Mouse (Mus musculus): ENCODE data around the gene Notch1. TPM values are rescaled to one million over a fixed set of nuclear protein-coding genes. Genes with fewer than 3 reads are reported as not detected.
A peak's percentile ranks its signal among the peaks of the same experiment; 100 is the strongest.

Notch1 gene
- total RNA-seq, 4 experiments from 2014 or later = 23.7 to 32.6 (median 28.4) TPM

DNA sequence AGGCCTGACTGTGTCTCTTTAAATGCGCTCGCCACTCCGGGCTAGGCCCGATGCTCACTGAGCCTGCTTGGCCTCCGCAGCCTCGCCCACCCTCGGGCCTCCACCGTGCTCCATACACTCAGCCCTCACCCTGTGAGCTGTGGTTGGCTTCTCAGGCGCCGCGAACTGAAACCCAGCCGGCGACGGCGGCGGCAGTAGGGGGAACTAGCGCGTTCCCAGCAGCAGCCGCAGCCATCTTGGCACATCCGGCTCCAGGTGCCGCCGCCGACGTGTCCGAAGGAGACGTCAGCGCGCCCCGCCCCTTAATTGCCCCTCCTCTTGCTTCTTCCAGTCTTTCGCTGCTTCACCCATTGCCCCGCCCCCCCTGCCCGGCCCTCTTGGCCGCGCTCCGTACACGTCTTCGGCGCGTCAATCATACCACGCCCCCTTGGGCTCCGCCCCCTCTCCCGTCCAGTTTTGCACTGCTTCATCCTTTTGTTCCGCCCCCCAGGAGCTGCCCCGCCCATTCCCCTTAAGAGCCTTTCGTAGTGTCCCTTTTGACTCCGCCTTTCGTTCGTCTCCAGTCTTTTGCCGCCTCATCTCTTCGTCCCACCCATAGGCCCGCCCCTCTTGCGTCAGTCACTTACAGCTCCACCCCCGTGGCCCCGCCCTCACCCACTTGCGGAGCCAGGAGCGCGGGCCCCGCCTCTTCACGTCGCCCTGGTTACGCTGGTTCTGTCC, 71.4 kb downstream of the Notch1 start, which contains the start of gene Sec16a:
Gene Sec16a, minus strand, starts transcription at position 271 of the 720 bp plus-strand sequence.
- DNase-seq = peak; percentile 99

DNA sequence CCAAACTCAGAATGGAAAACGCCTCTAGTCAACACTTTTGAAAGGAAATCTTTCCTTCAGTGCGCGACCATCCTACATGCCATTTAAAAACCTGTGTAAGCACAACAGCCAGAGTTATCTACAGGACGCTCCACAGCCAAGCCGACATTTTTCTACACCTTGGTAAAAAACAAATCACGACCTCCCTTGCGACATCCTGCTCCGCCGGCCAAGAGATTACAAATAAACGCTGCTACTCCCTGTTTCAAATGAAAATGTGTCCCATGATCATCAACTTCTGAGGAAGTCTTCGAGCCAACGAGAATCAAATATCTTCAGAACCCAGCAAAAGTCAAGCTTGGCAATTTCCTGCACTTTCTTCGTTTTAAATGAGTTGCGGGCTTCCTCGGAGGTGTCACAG, 72.1 kb downstream of the Notch1 start:
- no peak for DNase-seq

DNA sequence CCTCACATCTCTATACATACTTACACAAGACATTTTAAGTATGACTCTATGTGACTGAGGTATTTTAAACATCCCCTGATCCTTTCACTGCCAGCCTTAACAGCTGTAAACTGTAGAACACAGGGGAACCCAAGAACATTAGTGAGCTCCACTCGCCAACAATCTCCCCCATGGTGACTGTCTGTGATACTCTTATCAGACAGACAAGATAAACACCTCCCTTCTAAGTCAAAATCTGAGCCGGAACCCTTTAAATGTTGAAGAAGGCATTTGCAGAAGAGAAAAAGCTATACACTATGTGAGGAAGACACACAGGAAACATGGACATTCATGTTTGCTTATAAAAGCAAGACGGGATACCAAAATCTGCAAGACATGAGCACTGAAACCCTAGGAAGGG, 72.6 kb downstream of the Notch1 start:
- no peak for DNase-seq

DNA sequence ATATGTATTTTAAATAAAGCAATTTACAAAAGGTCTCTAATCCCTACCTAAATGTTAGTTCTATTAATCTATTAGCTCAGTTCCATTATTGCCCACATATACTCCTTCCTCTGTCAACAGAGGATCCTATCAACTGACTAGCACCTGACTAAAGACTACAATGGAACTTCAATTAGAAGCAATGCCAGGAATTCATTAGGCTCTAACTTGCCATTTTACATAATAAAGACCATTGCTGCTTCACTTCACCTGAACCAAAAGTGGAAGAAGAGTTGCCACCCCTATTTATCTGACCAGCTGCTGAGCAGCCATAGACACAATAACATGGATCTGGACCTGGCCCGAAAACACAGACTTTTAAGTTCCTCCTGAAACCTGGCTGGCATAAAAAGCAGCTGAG, 73.6 kb downstream of the Notch1 start:
- no peak for DNase-seq

DNA sequence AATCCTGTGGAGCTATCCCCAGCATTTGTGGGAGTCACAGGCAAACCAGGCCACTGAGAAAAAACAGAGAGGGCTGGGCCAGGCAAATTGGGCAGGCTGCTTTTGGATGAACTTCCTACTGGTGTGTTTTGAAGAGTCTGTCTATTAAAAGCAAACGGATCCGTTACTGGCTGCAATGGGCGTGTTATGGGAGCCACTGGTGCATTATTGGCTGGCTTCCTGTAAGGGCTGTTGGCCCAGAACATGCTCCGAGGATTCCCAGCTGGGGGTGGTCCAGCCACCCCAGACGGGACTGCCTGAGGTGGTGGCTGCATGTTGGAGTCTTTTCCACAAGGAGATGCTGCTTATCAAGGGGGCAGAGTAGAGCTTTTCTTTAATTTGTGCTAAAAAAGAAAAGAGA, 74.8 kb downstream of the Notch1 start:
- DNase-seq = no peak

DNA sequence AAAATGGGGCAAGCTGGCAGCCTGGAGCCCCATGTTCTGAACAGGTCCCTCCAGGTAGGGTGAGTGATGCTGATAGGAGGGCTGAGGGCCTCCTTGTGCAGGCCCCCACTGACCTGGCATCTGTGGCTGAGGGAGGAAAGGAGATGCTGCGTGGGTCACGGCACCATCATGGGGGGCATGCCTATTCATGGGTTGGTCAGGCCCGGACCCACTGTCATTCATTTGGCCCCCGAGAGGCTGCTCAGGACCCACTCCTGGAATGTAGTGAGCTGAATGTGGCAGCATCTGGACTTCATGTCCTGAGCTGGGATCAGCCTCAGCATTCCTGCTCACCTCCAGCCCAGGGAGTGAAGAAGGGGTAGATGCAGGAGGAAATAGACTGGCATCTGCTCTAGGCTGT, 75.2 kb downstream of the Notch1 start:
- no peak for DNase-seq

DNA sequence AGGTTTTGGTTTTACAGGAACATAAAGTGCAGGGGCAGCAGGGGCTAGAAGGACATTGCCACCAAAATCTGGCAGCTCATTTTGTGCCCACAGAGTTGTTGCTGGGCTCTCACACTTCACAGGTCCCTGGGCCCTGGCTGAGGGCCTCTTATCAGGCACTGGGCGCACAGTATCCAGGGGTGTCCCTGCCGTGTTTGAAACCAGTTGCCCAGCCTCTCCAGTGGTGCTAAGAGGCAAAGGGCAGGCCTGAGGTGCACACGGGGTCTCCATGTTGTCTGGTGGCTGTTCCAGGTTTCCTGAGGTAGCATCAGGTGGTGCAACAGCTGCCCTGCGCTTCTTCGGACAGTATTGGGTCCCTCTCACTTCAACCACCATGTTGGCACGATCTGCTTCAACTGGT, 76.8 kb downstream of the Notch1 start:
- DNase-seq = no peak

DNA sequence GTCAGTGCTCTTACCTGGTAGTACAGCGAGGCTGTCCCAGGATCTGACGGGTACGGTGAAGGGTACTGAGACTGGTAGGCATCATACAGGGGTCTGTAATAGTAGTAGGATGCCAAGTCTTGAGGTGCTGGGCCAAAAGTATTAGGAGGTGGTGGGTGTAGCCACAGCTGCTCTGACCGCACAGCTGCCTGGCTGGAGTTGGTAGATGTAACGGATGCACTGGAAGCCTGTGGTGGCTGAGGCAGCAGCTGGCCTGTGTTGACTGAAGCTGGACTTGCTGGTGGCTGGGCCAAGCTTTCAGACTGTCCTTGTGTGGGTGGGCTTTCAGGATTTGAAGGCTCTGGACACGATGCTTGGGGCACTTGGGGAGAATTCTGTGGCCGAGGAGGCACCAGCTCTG, 78.1 kb downstream of the Notch1 start:
- no peak for DNase-seq

DNA sequence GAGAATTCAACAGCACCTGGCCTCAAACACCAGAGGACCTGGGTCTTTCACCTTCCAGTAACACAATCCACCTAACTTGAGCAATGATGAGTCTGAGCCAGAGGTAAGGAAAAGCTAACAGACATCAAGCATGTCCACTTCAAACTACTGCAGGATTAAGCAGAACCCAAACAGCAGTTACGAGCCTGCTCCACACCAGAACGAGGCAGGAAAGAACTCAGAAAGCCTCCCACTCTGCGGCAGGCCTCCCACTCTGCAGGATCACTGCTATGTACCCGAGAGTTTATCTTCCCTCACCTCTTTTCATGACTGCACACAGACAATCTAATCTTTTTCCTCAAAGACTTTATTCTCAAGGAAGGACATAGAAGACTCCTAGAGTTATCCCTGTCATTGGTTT, 79.2 kb downstream of the Notch1 start:
- DNase-seq = no peak

DNA sequence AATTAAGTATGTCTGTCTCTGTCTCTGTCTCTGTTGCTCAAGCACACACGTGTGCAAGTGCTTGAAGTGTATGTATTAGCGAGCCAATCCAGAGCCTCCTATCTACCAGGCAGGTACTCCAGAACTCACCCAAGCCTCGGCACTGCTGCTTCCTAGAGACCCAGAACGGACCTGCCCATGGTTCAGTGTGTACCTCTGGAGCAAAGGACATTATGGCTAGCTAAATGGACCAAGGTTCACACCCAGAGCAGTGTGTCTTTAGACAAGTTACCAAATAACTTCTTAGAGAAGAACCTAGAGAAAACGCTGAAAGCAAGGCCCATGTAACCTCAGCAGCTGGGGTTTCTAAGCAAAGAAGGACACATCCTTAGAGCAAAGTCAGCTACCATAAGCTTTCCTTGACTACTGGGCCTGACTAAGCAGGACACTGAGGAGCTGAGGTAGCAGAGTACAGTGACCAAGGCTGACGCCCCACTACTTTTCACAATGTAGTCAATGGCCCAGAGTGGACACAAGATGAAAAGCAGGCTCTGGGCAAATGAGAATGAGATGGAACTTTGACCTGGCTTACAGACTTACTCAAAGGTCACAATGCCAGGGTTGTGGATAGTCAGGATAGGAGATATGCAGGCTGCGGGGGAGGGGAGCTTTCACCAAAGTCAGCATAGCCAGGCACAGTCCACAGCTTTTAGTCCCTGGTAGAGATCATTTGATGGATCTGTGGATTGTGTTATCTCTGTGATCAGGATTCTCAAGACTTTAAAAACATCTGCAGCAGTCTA, 81.5 kb downstream of the Notch1 start:
- no peak for DNase-seq

DNA sequence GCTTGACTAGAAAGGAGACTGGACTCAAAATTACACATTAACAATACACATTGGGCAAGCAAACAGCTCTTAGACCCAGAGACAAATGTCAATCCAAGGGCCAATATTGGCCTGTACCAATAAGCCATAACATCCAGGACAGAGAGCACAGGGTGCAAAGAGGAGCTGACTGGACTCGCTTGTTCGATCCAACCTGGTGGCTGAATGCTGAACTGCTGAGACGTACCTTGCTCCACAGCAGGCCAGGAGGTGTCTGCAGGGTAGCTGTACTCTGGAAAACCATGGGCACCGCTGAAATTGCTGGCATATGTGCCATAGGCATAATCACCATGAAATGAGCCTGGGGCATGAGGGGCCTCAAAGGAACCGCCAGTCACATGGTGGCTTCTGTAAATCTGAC, 86.6 kb downstream of the Notch1 start:
- no peak for DNase-seq

DNA sequence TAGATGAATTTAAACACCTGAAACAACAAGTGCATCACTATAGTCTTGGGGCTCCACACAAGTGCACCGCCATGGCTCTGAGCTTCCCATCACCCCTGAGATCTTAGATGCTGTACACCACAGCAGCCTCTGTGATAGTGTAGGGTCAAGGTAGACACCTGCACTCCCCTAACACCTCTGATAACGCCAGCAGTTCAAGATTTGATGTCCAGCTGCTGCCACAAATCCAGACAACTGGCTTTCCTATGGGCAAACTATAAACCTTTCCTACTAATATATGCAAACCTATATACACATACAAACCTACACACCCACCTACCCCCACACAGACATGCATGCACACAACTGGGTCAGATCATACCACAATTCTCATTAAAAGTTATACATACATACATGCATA, 91.9 kb downstream of the Notch1 start:
- DNase-seq = no peak

DNA sequence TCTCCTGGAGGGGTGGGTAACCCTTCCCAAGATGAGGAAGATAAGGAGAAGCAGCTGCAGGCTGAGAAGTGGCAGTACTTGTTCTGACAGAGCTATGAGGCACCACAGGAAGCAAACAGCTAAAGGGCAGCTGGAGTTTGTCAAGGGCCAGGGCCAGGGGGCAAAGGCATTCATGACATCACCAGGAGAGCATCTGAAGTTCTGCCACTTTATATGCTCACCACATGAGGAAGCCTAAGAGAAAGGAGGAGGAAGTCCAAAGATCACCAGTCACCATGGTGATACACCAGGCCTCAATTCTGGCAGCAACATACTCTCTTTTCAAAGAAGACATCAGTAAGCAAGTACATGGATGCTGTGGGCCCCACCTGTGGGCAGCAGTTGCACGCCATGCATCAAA, 93.4 kb downstream of the Notch1 start:
- no peak for DNase-seq

DNA sequence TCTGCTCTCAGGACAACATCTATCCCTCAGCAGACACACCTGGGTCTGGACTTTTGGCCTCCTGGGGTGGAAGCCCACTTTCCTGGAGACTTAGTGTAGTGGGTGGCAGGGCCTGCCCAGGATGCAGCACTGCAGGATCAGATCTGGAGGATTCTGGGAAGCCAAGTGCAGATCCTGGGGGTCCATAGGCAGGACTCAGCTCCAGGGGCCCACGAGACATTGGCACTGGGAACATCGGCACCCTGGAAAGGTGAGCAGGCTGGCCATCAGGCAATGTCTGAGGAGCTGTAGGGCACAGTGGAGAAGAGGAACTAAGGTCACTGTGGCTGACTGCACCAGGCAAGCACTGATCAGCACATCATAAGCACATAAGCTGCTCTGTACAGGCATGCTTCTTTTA, 94.5 kb downstream of the Notch1 start:
- no peak for DNase-seq

DNA sequence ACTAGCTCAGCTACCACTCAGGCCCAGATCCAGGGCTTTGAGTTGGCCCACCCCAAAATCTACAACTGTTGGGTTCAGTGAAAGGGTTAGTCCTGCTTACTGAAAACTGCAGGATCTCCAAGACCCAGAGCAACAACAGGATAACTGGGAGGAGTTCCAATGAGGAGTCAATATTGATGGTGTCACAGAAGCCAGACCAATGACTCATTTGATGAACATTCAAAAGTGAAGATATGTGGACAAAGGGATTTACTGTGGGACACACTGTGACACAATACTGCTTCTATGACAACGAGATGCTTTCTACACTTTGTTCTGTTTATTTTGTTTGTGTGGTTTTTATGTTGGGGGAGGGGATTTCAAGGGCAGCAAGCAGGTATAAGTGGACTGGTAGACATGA, 98.3 kb downstream of the Notch1 start:
- DNase-seq = no peak

DNA sequence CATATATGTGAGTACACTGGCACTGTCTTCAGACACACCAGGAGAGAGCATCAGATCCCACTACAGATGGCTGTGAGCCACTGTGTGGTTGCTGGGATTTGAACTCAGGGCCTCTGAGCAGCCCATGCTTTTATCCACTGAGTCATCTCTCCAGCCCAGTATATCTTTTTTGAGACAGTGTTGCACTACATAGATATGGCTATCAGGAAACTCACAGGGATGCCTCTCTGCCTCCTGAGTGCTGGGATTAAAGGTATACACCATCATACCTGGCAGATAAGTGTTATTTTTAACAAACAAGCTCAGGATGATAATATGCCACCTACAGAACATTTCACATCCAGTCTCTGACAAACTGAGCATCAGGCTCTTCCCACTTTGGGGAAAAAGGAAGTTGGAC, 99.4 kb downstream of the Notch1 start:
- DNase-seq = no peak

DNA sequence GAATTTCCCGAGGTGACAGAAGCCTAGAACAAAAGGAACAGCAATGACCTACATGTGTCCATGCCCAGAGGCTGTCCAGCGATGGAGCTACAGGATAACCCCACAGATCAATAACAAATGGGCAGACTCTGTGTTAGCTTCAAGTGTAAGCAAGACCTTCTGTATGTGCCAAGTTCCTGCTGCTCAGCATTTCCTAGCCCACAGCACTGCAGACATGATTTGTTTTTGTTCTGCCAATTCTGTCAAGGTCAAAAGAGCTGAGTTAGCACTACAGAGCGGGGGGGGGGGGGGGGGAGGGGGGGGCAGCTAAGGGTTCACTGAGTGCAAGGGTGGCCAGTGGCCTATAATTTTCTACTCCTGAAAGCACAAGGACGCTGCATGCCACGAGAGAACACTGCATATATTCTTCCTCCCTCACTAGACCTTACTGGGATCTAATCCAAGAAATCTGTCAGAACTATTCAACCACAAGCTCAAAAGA, 105.5 kb downstream of the Notch1 start:
- peak; percentile 69 for DNase-seq

DNA sequence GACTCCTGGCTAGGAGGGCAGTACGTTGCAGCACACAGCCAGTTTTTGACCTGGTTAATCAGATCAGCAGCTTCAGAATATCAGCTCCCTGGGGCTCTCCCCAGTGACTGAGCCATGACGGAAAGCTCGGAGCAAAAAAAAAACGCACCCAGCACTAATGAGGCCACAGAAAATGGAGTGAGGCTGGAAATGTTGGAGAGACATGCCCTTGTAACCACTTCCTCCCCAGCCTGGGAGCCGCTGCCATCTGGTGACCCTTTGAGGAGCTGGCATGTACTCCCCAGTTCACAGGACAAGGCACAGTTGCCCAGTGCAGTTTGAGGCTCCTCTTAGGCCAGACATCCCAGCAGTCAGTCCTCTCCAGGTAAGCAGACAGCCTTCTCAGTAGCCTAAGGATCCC, 106.4 kb downstream of the Notch1 start:
- DNase-seq = no peak

DNA sequence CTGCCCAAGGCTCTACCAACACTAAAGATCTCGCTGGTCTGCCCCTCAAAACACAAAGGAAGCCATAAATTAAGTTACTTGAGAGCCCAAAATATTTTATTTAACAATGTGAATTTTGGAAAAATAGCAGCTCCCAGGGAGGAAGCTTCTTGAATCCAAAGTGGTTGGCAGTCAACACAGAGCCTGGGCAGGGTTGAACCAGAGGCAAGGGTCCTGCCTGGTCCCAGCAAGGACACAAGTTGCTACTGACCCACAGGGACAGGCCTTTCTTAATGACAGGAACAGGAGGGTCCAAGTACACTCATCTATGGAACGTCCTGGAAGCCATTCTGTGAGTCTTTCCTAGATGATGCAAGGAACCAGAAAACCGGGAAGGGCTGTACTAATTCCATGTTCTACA, 107.1 kb downstream of the Notch1 start:
- DNase-seq = no peak

DNA sequence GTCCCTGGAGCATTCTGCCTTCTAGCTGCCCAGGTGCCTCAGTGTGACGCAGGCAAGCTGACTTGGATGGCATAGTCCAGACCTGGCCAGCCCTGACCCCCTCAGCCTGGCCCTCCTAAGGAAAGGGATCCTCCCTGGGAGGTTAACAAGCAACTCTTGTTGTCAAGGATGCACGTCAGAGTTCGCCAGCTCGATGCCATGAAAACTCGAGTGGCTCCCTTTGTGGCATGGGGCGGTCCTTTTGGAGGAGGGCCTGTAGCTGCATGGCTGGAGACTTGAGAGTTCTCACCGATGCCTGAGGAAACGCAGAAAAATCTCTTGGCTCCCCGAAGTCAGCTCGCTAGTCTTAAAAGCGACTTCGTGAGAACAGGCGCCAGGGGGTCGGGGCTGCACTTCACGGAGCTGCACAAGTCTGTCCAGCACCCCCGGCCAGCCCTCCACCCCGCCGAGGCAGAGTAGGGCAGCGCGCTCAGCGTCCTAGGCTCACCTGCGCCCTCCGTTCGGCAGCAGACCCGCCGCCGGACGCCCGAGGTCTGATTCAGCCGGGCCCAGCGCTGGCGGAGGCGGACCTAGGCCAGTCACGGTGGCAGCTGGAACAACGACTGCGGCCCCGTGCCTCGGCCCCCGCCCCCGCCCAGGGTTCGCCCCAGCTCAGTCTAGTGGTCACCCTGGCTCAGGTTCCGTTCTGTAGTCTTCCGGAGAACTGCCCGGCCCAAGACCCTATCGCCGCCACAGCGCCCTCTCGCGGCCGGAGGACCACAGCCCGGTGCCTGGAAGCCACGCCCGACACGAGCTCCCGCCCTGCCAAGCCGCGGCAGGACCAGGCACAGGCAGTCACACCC, 107.7 kb downstream of the Notch1 start, which contains the start of gene Inpp5e:
Gene Inpp5e, minus strand, starts transcription at position 689 of the 842 bp plus-strand sequence.
- peak; percentile 93 for DNase-seq
